Mouse (Mus musculus) heart, adult 2 months (tissue): ENCODE results near the gene Krt28.

Source experiments
- CTCF ChIP-seq: fragments of 200-600 bp; IDR thresholded peaks from 2 replicates; pipeline ENCODE4 v1.8.1; 2022; ENCODE audit warnings: antibody characterized with exemption, mild to moderate bottlenecking, moderate library complexity
- POLR2A ChIP-seq: fragments of 200-500 bp; IDR thresholded peaks from 2 replicates; pipeline ENCODE4 v1.6.1; 2011; ENCODE audit warnings: mild to moderate bottlenecking, low read depth, low read length, control low read depth; ENCODE audit not compliant: insufficient read depth

GRCm38 (mm10) chr11:99369853-99370451 lies 4.8 kb downstream of the Krt28 start:
- no peak for TF ChIP-seq POLR2A
- TF ChIP-seq CTCF = no peak
